Mouse (Mus musculus) monocyte, adult 5-6 weeks (primary cell): ENCODE measurements around the gene Prkce. TPM values are rescaled to one million over a fixed set of nuclear protein-coding genes. Genes with fewer than 3 reads are reported as not detected.

ENCODE experiments used
- ATAC-seq: fragments of 153-309, 156-312 bp; replicated peaks from 2 replicates; pipeline ENCODE4 v1.8.0; 2017; ENCODE audit warnings: mild to moderate bottlenecking; ENCODE audit not compliant: low TSS enrichment, insufficient number of reproducible peaks, severe bottlenecking, poor library complexity, low FRiP score
- total RNA-seq: library from RNA; stranded (forward); fragments of 200-1000, 200-491, 200-594 nt; gene quantifications from 3 replicates; pipeline ENCODE4 v1.2.3, GENCODE M21; 2017

Prkce gene
- total RNA-seq, 1 experiment from 2014 or later: 21.1 TPM

GRCm38 (mm10) chr17:86345234-86346005 lies 177.8 kb downstream of the Prkce start:
- no peak for ATAC-seq

- no peak for ATAC-seq
Measured at GRCm38 (mm10) chr17:86350236-86350635, 182.7 kb downstream of the Prkce start.

DNA sequence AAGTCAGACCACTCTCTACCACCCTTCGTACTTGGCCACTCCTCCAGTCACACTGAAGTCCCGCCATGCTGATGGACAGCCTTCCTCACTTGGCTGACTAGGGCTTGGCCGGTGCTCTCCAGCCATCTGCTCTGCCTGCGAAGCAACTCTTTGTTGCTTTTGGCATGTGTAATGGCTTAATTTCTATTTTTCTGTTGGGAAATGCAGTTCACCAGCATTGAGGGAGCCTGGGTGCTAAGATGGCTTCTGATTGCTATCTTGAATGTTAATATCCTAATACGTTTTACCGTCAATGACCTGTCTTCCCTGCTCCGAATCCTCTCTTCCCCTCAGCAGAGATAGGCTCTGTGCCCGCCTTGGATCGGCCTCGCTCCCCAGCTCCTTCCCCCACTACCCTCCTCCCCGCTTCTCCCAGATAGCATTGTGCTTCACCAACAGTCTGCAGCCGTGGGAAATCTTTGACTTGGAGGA lies 183.2 kb downstream of the Prkce start:
- ATAC-seq: no peak

DNA sequence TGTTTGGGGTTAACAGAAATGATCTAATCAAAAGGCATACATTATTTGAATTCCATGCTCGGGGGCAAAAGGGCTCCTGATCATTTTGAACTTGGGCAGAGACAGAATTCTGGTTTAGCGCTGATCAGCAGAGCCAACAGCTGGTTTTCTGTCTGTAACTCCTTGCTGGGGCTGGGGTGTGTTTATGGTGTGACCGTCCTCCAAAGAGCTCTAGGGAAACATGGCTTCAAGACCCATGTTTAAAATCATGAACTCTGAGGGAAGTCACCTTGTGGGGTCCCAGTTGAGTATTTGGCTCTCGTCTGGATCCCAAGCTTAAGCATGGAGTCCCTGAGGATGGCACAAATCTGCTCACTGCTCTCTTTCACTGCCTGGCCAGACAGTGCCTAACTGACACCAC lies 183.7 kb downstream of the Prkce start:
- ATAC-seq: no peak

DNA sequence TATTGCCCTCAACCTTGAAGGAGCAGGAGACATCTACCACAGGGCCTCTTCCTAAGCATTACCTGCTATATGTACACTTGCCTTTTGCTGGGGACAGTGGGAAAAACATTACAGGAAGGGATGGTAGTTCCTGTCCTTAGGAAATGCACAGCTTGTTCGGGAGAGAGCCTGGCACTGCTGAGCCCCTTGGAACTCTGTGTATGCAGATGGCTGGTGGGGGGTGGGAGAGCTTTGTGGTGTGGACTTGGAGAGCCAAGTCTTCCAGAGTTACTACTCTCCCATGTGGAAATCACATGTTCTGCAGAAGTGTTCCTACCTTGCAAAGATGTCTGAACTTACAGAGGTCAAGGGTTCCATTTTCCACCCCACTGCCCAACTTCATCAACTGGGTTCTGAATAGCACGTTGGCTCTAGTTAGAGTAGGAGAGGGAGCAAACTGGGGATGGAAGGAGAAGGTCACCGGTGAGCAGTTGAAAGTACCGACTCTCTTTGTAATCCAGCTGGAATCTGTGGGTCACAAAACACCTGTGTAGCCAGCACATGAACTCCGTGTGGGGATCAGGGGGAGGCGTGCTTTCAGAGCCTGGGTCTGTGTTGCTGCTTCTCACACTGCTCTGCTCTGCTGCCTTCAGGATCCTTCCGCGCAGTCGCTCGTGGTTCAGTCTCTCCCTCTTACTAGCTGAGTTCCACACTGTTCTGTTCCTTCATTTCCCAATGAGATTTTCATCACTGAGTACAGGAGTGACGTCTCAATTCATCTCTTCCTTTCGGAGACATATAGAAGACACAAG lies 184.9 kb downstream of the Prkce start:
- ATAC-seq: no peak

DNA sequence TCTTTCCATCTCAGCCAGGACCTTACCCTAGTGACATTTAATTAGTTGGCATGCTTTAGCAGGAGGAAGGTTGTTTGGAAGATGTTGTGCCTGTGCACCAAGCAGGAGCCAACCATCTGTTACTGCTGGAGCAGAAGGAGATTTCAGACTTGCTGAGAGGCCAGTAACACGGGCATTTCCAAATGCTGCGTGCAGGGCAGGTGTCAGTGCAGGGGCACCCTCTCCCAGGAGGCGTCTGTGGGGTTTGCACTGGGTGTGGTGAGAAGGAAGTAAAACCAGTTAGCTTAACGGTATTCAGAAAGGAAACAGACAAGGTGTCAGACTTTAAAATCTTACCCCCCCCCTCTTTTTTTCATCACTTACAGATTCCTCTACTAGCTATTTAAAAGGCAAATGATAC lies 186.1 kb downstream of the Prkce start:
- ATAC-seq: no peak

DNA sequence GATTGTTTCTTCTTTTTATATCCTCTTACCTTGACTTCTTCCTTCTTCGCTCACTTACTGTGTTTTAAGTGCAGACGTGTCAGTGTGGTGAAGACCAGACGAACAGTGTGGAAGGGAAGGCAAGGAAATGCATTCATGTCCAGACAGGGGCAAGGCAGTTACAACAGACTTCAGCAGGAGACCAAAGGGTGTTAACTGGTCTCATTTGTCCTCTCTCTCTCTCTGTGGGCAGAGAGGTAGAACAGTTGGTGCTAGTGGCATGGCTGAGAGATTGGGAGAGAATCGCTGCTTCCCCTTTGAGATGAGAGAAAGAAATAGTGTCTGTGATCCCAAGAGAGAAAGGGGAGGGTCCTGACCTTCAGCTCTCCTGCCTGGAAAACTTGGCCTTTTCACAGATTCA lies 186.5 kb downstream of the Prkce start:
- no peak for ATAC-seq

DNA sequence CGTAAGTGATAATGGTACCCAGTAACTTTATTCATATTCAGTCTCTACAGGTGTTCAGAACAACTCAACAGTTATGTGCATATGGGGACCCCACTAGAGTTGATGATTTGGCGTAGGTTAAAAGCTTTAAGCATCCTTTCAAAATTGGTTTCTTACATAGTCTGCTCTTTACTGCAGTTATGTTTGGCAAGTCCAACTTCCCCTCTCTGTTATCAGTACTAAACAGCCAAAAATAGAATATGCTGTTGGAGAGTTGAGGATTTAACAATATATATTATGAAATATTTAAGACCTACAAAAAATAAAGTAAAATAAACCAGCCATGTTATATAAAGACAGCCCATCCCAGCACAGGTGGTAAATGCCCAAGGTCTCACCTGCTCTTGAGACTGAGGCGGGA lies 187.3 kb downstream of the Prkce start:
- ATAC-seq: no peak

DNA sequence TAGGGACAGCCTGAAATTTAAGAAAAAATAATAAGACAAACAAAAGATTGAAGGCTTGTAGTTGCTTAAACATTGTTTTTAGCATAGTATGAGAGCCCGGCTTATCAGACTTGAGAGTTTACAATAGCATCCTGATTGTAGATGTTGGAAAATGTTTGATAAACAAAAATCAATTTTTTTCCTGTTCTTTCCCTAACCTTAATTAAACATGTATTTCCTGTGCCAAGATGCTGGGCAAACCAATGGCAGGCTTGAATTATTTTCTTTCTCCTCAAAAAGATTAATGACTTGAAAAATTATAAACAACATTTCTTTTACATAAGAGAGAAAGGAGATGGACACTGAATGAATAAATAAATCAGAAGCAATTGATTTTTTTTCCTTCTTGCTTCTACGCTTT lies 187.7 kb downstream of the Prkce start:
- no peak for ATAC-seq

GRCm38 (mm10) chr17:86355772-86356451 lies 188.3 kb downstream of the Prkce start:
- ATAC-seq: no peak

- ATAC-seq: no peak
Measured at GRCm38 (mm10) chr17:86358388-86358787, 190.8 kb downstream of the Prkce start.

GRCm38 (mm10) chr17:86358847-86359246 lies 191.3 kb downstream of the Prkce start:
- ATAC-seq: no peak

DNA sequence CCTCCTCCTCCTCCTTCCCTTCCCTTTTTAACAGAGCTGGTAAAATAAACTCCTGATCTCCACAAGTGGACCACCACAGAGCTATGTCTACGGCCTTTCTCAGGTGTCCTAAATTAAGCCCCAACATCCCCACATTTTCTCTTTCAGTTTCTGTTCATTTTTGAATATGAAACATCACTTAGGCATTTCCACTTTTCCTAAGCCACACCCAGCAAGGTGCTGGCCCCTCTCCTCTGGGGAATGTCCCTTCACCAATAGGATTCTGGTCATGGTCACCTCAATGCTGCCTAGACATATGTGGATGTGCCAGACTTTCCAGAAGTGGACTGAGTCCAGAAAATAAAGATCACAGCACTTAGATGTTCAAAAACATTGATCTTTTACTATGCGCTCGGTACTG lies 193.3 kb downstream of the Prkce start:
- ATAC-seq: no peak

GRCm38 (mm10) chr17:86363356-86363755 lies 195.8 kb downstream of the Prkce start:
- no peak for ATAC-seq

DNA sequence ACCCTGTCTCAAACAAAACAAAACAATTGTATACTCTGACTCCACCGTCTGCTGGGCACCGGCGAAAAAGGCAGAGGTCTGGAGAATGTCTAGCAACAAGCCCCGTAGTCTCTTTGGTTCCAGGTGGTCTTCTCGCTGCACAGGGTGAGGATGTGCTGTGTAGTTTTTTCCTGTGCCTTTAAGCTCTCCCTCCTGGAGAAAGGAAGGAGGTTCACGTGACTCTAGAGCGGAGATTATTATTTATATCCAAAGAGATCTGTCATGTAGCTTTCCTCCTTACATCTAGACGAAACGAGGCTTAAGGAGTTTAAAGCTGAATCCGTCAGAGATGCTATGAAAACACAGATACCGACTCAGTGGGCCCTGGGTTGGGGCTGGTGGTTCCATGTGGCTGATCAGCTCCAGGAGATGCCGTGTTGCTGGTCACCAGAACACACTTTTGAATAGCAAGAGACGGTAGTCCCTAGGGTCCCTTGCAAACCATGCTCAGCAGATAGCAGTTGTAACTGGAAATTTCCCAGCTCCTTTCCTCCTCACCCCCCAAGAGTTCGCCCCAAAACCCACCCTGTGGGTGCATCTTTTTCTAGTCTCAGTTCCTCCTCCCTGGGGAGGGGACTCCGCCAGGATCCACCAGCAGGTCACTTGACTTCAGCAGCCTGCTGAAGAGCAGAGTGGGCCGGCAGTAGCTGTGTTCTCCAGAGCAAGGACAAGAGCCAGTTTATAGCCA lies 196.9 kb downstream of the Prkce start:
- ATAC-seq: no peak

- no peak for ATAC-seq
Measured at GRCm38 (mm10) chr17:86366919-86367318, 199.3 kb downstream of the Prkce start.

DNA sequence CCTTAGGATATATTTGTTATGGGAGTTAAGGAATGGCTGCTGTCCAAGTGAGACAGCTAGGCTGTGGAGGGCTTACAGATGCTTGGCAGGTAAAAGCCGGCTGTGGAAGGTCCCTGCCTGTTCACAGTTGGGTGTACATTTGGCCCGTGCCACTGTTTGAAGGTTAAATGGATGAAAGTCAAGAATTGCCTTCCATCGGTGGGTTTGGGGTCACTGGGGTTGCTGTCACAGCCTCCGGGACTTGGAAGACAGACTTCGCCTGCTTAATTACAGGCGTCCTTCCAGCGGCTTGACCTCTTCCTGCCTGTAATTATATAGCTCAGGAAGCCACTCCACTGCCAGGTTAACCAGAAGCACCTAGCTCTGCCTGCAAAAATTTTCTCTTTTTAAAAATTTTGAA lies 200.1 kb downstream of the Prkce start:
- no peak for ATAC-seq

- no peak for ATAC-seq
Measured at GRCm38 (mm10) chr17:86370106-86370742, 202.6 kb downstream of the Prkce start.
